Mouse (Mus musculus): ENCODE data around the gene Grm7. TPM values are rescaled to one million over a fixed set of nuclear protein-coding genes. Genes with fewer than 3 reads are reported as not detected.

The Grm7 gene
- 1.1 TPM in 2 replicates for polyA plus RNA-seq (2011; ENCODE audit: insufficient read length, low read depth, missing spikeins)

DNA sequence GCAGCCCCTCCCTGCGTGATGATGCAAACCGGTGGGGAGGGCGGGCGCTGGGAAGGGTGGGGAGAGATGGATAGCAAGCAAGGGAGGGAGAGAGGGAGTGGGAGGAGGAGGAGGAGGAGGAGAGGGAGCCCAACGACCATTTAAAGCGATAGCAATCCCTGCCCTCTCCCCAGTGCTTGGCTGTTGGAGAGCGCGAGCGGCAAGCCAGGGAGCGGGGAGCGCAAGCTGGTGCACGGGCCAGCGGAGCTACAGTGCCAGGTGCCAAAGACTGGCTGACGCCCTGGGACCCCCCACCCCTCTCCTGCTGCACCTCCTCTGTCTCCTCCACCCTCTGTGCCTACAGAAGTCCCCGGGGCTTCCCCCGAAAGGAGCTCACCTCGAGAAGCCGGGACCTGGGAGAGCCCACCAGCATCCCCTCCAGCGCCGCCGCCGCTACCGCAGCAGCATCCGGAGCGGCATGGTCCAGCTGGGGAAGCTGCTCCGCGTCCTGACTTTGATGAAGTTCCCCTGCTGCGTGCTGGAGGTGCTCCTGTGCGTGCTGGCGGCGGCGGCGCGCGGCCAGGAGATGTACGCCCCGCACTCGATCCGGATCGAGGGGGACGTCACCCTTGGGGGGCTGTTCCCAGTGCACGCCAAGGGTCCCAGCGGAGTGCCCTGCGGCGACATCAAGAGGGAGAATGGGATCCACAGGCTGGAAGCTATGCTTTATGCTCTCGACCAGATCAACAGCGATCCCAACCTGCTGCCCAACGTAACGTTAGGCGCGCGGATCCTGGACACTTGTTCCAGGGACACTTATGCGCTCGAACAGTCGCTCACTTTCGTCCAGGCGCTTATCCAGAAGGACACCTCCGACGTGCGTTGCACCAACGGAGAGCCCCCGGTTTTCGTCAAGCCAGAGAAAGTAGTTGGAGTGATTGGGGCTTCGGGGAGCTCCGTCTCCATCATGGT is at the start of gene Grm7:
Gene Grm7, plus strand, starts transcription at position 171 of the 951 bp plus-strand sequence.
- Histone ChIP-seq H3K4me1 (ENCODE audit: control insufficient read depth, insufficient read depth, low read length) (no peaks in the 10 kb centered on the region; the same call in 1 of the 2 replicates), H3K27ac (ENCODE audit: insufficient read depth, low read length) (no peak within 1 kb of the TSS), H3K4me3 (ENCODE audit: insufficient read depth, low read length) (peak within 1 kb of the TSS; percentile 19)
- TF ChIP-seq CTCF (IDR thresholded peaks at IDR 0.05; ENCODE audit: borderline replicate concordance, insufficient read depth, low read length), result no peak
- no peak for TF ChIP-seq POLR2A (IDR thresholded peaks at IDR 0.05; ENCODE audit: low read depth, low read length)

DNA sequence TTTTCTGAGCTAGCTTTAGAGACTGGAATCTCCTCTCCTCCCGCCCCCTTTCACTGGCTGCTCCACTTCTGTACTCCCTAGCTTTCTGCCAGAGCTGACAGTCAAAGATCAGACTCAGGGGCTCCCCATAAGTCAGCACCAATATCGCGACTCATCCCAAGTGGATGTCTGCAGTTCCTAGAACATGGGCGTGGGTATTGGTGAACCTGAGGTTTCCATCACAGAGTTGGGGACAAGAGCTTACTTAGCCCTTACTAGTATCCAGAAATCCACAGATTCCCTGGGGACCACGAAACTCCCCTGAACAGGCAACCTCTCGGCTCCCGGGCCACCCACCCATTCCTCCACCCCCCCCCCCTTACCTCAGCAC is 355 bp upstream of the Grm7 start:
- Histone ChIP-seq H3K27ac (ENCODE audit: insufficient read depth, low read length) (no peak overlapping the region), H3K4me1 (ENCODE audit: control insufficient read depth, insufficient read depth, low read length) (no peaks in the 10 kb centered on the region; the same call in 1 of the 2 replicates), H3K4me3 (ENCODE audit: insufficient read depth, low read length) (peak overlapping the region; percentile 10; the same call in 1 of the 2 replicates)
- TF ChIP-seq POLR2A (IDR thresholded peaks at IDR 0.05; ENCODE audit: low read depth, low read length) (no peak), CTCF (IDR thresholded peaks at IDR 0.05; ENCODE audit: borderline replicate concordance, insufficient read depth, low read length) (no peak)

GRCm38 (mm10) chr6:110646901-110647300 is 1.5 kb downstream of the Grm7 start:
- no peak overlapping the region for H3K27ac ChIP-seq (ENCODE audit: insufficient read depth, low read length)
- H3K4me3 ChIP-seq (ENCODE audit: insufficient read depth, low read length), result no peak overlapping the region
- TF ChIP-seq POLR2A (IDR thresholded peaks at IDR 0.05; ENCODE audit: low read depth, low read length) (no peak), CTCF (IDR thresholded peaks at IDR 0.05; ENCODE audit: borderline replicate concordance, insufficient read depth, low read length) (no peak)

GRCm38 (mm10) chr6:110649227-110649626 is 3.8 kb downstream of the Grm7 start:
- H3K4me1 ChIP-seq (ENCODE audit: control insufficient read depth, insufficient read depth, low read length), result no peaks in the 10 kb centered on the region; the same call in 1 of the 2 replicates
- TF ChIP-seq POLR2A (IDR thresholded peaks at IDR 0.05; ENCODE audit: low read depth, low read length), result no peak
- TF ChIP-seq CTCF (IDR thresholded peaks at IDR 0.05; ENCODE audit: borderline replicate concordance, insufficient read depth, low read length), result no peak

More at GRCm38 (mm10) chr6:110646901-110647300, 1.5 kb downstream of the Grm7 start:
- no peaks in the 10 kb centered on the region; the same call in 1 of the 2 replicates for H3K4me1 ChIP-seq (ENCODE audit: control insufficient read depth, insufficient read depth, low read length)

DNA sequence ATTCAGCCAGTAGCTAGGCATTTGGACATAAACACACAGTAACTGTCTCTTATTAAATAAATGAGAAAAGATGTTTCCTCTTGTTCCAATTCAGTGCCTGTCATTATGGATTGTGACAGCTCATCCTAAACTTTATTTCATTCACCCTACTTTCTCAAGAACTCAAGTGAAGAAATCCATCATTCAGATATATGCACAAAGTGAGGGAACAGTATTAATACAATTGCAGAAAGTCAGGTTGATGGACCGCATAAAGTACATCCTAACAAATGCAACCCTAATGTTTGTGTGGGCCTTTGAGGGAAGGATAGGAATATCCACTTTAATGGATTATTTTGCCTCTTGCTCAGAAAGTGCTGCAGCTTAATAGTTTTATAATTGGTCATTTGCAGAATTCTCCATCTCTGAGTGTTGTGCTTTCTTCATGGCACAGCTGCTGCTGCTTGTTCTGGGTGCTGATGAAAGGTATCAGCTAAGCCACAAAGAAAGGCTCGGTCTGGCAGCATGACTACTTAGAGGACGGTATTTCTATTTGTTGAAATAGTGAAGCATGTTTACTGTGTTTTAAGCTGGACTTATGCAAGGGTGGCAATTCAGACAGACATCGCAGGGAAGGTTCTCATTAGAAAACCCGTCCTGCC is 8.1 kb downstream of the Grm7 start:
- Histone ChIP-seq H3K4me1 (ENCODE audit: control insufficient read depth, insufficient read depth, low read length) (no peaks in the 10 kb centered on the region; the same call in 1 of the 2 replicates), H3K4me3 (ENCODE audit: insufficient read depth, low read length) (no peak overlapping the region)
- TF ChIP-seq POLR2A (IDR thresholded peaks at IDR 0.05; ENCODE audit: low read depth, low read length) (no peak), CTCF (IDR thresholded peaks at IDR 0.05; ENCODE audit: borderline replicate concordance, insufficient read depth, low read length) (no peak)

More at GRCm38 (mm10) chr6:110649227-110649626, 3.8 kb downstream of the Grm7 start:
- H3K4me3 ChIP-seq (ENCODE audit: insufficient read depth, low read length), result no peak overlapping the region
- H3K27ac ChIP-seq (ENCODE audit: insufficient read depth, low read length), result no peak overlapping the region

DNA sequence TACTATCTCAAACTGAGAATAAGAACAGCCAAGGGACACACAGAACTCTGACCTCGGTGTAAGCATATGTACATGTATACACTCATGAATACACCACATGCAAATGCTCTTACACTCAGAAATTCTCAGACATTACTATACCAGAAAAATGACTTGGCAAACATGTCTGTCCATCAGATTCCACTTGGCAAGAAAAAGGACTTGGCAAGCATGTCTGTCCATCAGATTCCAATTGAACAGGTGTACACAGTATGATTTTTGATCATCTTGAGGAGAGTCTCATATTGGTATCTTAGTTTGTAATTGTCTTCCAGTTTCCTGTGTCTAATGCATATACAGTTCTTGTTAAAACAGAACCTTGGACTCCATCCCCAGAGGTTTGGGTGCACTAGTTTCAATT is 19.1 kb downstream of the Grm7 start:
- TF ChIP-seq CTCF (IDR thresholded peaks at IDR 0.05; ENCODE audit: borderline replicate concordance, insufficient read depth, low read length), result no peak
- TF ChIP-seq POLR2A (IDR thresholded peaks at IDR 0.05; ENCODE audit: low read depth, low read length), result no peak
- no peaks in the 10 kb centered on the region for H3K4me1 ChIP-seq (ENCODE audit: control insufficient read depth, insufficient read depth, low read length)
- H3K27ac ChIP-seq (ENCODE audit: insufficient read depth, low read length), result no peak overlapping the region
- no peak overlapping the region for H3K4me3 ChIP-seq (ENCODE audit: insufficient read depth, low read length)

More for the DNA sequence above, 8.1 kb downstream of the Grm7 start:
- no peak overlapping the region for H3K27ac ChIP-seq (ENCODE audit: insufficient read depth, low read length)

DNA sequence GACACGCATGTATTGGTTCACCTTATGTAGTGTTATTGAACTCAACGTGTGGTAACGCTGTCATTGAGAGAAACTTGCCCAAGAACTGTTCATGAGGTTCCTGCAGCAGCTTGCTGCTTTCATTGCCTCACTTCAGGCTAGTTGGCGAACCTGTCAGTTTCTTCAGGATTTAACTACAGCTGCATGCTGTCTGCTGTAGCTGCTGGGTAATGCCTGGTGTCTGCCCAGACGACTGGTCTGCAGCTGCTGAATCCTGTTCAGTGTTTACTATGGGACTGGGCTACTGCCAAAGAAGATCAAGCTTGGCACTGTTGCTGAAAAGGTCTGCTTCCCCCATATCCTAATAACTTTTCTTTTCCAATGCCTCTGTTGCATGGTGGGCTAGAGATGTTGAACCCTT is 23.1 kb downstream of the Grm7 start:
- Histone ChIP-seq H3K27ac (ENCODE audit: insufficient read depth, low read length) (no peak overlapping the region), H3K4me1 (ENCODE audit: control insufficient read depth, insufficient read depth, low read length) (no peaks in the 10 kb centered on the region), H3K4me3 (ENCODE audit: insufficient read depth, low read length) (no peak overlapping the region)
- no peak for TF ChIP-seq CTCF (IDR thresholded peaks at IDR 0.05; ENCODE audit: borderline replicate concordance, insufficient read depth, low read length)
- TF ChIP-seq POLR2A (IDR thresholded peaks at IDR 0.05; ENCODE audit: low read depth, low read length), result no peak

DNA sequence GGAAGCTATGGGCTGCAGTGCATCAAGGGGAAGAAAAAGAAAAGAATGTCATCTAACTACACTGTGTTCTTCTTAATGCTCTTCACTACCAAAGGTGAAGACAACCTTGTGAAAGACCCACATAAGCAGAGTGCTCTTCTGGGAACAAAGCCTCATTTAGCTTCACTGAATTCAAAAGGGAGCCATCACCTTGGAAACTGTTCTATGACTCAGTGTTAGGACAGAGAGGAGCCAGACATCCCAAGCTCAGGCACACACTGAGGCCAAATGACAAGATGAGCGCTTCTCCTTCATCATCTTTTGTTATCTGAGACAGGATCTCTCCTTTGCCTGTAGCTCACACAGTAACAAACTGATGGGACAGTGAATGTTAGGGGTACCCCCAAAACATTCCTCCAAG is 45.6 kb downstream of the Grm7 start:
- TF ChIP-seq POLR2A (IDR thresholded peaks at IDR 0.05; ENCODE audit: low read depth, low read length) (no peak), CTCF (IDR thresholded peaks at IDR 0.05; ENCODE audit: borderline replicate concordance, insufficient read depth, low read length) (no peak)
- Histone ChIP-seq H3K4me1 (ENCODE audit: control insufficient read depth, insufficient read depth, low read length) (no peaks in the 10 kb centered on the region), H3K27ac (ENCODE audit: insufficient read depth, low read length) (no peak overlapping the region), H3K4me3 (ENCODE audit: insufficient read depth, low read length) (no peak overlapping the region)

DNA sequence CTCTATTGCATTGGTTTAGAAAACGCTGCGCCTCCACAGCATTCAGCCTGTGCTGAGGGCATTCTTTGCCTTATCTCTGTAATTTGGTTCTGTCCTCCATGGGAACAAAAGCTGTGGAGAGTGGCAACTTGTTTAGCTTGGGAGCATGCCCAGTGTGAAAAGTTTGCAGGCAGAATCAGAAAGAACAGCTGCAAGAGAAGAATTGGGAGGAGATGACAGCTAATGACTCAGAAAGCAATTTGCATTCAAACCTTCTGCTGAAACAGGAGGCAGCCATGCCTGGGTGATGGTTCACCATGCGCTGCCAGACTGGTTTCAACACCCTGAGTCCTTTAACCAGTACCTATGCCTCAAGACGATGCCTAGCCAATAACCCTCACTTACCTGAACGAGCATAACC is 64.4 kb downstream of the Grm7 start:
- H3K4me1 ChIP-seq (ENCODE audit: control insufficient read depth, insufficient read depth, low read length), result no peaks in the 10 kb centered on the region
- no peak for TF ChIP-seq POLR2A (IDR thresholded peaks at IDR 0.05; ENCODE audit: low read depth, low read length)
- TF ChIP-seq CTCF (IDR thresholded peaks at IDR 0.05; ENCODE audit: borderline replicate concordance, insufficient read depth, low read length), result no peak
- no peak overlapping the region for H3K4me3 ChIP-seq (ENCODE audit: insufficient read depth, low read length)
- no peak overlapping the region for H3K27ac ChIP-seq (ENCODE audit: insufficient read depth, low read length)
